Mouse (Mus musculus) spleen, adult 2 months (tissue): Measurements from ENCODE around the gene Zfp609.

Experiments used
- CTCF ChIP-seq: fragments of 200-500 bp; IDR thresholded peaks from 2 replicates; pipeline ENCODE4 v1.5.1; 2011; ENCODE audit warnings: mild to moderate bottlenecking, inconsistent platforms; ENCODE audit not compliant: insufficient read depth, insufficient read length, insufficient replicate concordance; ENCODE audit errors: extremely low read depth
- POLR2A ChIP-seq: fragments of 200-500 bp; IDR thresholded peaks from 2 replicates; pipeline ENCODE4 v1.6.1; 2011; ENCODE audit warnings: low read depth, low read length, inconsistent platforms

DNA sequence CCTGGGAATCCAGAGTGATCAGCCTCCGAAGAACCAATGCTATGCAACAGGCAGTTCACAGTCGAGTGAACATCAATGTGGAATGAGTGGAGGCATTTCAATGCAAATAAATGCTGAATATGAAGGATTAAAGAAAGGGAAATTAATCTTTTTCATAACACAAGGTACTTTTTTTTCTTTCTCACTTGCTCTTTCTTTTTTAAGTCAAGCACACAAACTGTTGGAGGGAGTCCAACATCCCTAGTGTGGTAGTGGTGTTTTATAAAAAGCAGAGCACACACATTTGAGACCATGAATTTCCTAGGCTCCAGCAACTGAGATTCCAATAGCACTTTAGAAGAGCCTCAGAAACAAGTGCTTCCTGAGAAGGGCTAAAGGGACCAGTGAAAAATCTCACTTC is 4.7 kb upstream of the Zfp609 start:
- TF ChIP-seq POLR2A = no peak
- no peak for TF ChIP-seq CTCF
